Mouse (Mus musculus) cerebellum, adult 2 months (tissue): ENCODE results near the gene Slc8a3.

Experiments
- CTCF ChIP-seq: fragments of 200-500 bp; IDR thresholded peaks from 2 replicates; pipeline ENCODE4 v1.5.1; 2011; ENCODE audit warnings: low read depth, mild to moderate bottlenecking, control low read depth, low read length, moderate library complexity, borderline replicate concordance; ENCODE audit not compliant: insufficient read depth
- POLR2A ChIP-seq: fragments of 200-500 bp; IDR thresholded peaks from 2 replicates; pipeline ENCODE4 v1.6.1; 2011; ENCODE audit warnings: low read length, control low read depth, borderline replicate concordance; ENCODE audit not compliant: insufficient read depth

- TF ChIP-seq CTCF (no peak), POLR2A (no peak)
Measured at GRCm38 (mm10) chr12:81163566-81163965, 169.4 kb downstream of the Slc8a3 start.
